Mouse (Mus musculus) megakaryocyte, embryonic 14.5 days (primary cell): Measurements from ENCODE around the gene Akap6.

Experiments
- FLI1 ChIP-seq: IDR thresholded peaks from 2 replicates; pipeline ENCODE4 v1.6.1; 2012; ENCODE audit warnings: low read length, inconsistent platforms, mixed read lengths
- GATA1 ChIP-seq: IDR thresholded peaks from 3 replicates; pipeline ENCODE4 v1.6.1; 2012; ENCODE audit warnings: mixed read lengths, low read length, inconsistent platforms, borderline replicate concordance

- no peak for TF ChIP-seq GATA1
- TF ChIP-seq FLI1 = no peak
These were observed 107.1 kb downstream of the Akap6 start for GRCm38 (mm10) chr12:52806273-52806672.
